ENCODE assay signal across 9 mouse cellular contexts in genomic region chr14:60525284-60525962, GRCm38 (mm10).
DNase-seq lines count a peak whose midpoint lies in the region; ATAC-seq and TF ChIP-seq lines count a peak whose summit lies in the region.
"Had no signal": no experiment of that assay in that cellular context is flagged by ENCODE, and none has a peak within 500 bp of the region (broad histone marks: within the 10 kb centered on the region; RNA-seq: fewer than 3 reads in every experiment).

No protein-coding gene starts in this region.

- H3K4me2 ChIP-seq in intestine, embryonic 15.5 days (replicated peaks): no peak overlapping the region
- no peak overlapping the region for H3K4me2 ChIP-seq in midbrain, embryonic 15.5 days

- no peak overlapping the region for H3K9ac ChIP-seq in intestine, embryonic 15.5 days
- H3K9ac ChIP-seq in midbrain, embryonic 15.5 days: no peak overlapping the region

- H3K27ac ChIP-seq in cerebellum, adult 2 months (ENCODE audit: insufficient read depth, low read length): no peak overlapping the region
- H3K27ac ChIP-seq in intestine, embryonic 15.5 days: no peak overlapping the region
- H3K27ac ChIP-seq in midbrain, embryonic 15.5 days: no peak overlapping the region

- WGBS in cerebellum, adult 2 months: 68% methylated on average over 13 of the region's 13 CpGs
- 63% methylated on average over 13 of the region's 13 CpGs for WGBS in intestine, embryonic 15.5 days
- 71% methylated on average over 13 of the region's 13 CpGs for WGBS in midbrain, embryonic 15.5 days

- DNase-seq in ovary, postnatal 14 days (ENCODE audit: low spot score): peak; percentile 75
- no peak for DNase-seq in ovary, postnatal 10 days (ENCODE audit: low spot score)
- DNase-seq in cerebellum, adult 2 months: peak; percentile 61 to 66
- peak; percentile 70 to 79 for DNase-seq in left cerebral cortex, postnatal 25 days (ENCODE audit: low spot score in 2 of 2)
- peak; percentile 54 to 80 for DNase-seq in spleen, postnatal 10 days (ENCODE audit: low spot score in 2 of 2)

- intact Hi-C loops in left cerebral cortex, postnatal 25 days (cut with DNase I): loop anchor here (1.0 to 5.0 kb wide), 3 partner anchors 112 to 169 kb away; no protein-coding TSS in a partner anchor

- H3K36me3 ChIP-seq in intestine, embryonic 15.5 days: no peaks in the 10 kb centered on the region
- no peaks in the 10 kb centered on the region for H3K36me3 ChIP-seq in midbrain, embryonic 15.5 days (replicated peaks)

- peak; percentile 85 for ATAC-seq in frontal cortex, adult (ENCODE audit: low TSS enrichment)
- peak; percentile 54; the same call in 1 of the 2 replicates for ATAC-seq in intestine, embryonic 15.5 days
- peak; percentile 73 for ATAC-seq in midbrain, embryonic 15.5 days (replicated peaks)

- no peak overlapping the region for H3K4me3 ChIP-seq in cerebellum, adult 2 months (replicated peaks; ENCODE audit: insufficient read depth, low read depth, low read length)
- H3K4me3 ChIP-seq in intestine, embryonic 15.5 days (replicated peaks): no peak overlapping the region
- H3K4me3 ChIP-seq in midbrain, embryonic 15.5 days: no peak overlapping the region
- H3K4me3 ChIP-seq: megakaryocyte, embryonic 14.5 days had no signal

- peaks cover 9% of the 10 kb centered on the region for H3K4me1 ChIP-seq in cerebellum, adult 2 months (ENCODE audit: control insufficient read depth, insufficient read depth, low read length)
- peaks cover 3% of the 10 kb centered on the region; the same call in 1 of the 2 replicates for H3K4me1 ChIP-seq in intestine, embryonic 15.5 days (replicated peaks)
- peaks cover 7% of the 10 kb centered on the region; the same call in 1 of the 2 replicates for H3K4me1 ChIP-seq in midbrain, embryonic 15.5 days
- H3K4me1 ChIP-seq: megakaryocyte, embryonic 14.5 days had no signal

- H3K27me3 ChIP-seq in cerebellum, adult 2 months (ENCODE audit: control insufficient read depth, insufficient read depth, low read length): no peaks in the 10 kb centered on the region
- no peaks in the 10 kb centered on the region for H3K27me3 ChIP-seq in intestine, embryonic 15.5 days (replicated peaks)
- no peaks in the 10 kb centered on the region for H3K27me3 ChIP-seq in midbrain, embryonic 15.5 days (replicated peaks)

- no peak for TF ChIP-seq POLR2A in cerebellum, adult 2 months (IDR thresholded peaks at IDR 0.05; ENCODE audit: borderline replicate concordance, insufficient read depth, low read length)

- no peaks in the 10 kb centered on the region for H3K9me3 ChIP-seq in intestine, embryonic 15.5 days
- H3K9me3 ChIP-seq in midbrain, embryonic 15.5 days: no peaks in the 10 kb centered on the region
- H3K9me3 ChIP-seq: megakaryocyte, embryonic 14.5 days had no signal

- TF ChIP-seq CTCF in cerebellum, adult 2 months (IDR thresholded peaks at IDR 0.05; ENCODE audit: borderline replicate concordance, insufficient read depth, low read depth, low read length): peak; percentile 81
